Mouse (Mus musculus) heart, postnatal 0 days (tissue): ENCODE data around the gene Plekhf1.

ENCODE experiments used
- CTCF ChIP-seq: IDR thresholded peaks from 2 replicates; pipeline ENCODE4 v1.5.1; 2016; ENCODE audit warnings: antibody characterized with exemption, control low read depth, low read depth
- EP300 ChIP-seq: IDR thresholded peaks from 2 replicates; pipeline ENCODE4 v1.6.1; 2016; ENCODE audit warnings: antibody characterized with exemption, low read depth

GRCm38 (mm10) chr7:38271859-38272258, 44.0 kb upstream of the Plekhf1 start:
- TF ChIP-seq EP300 (no peak), CTCF (no peak)
